Mouse (Mus musculus) midbrain, embryonic 10.5 days (tissue): ENCODE results near the gene Castor1. TPM values are rescaled to one million over a fixed set of nuclear protein-coding genes. Genes with fewer than 3 reads are reported as not detected.

Source experiments
- DNase-seq: peaks from one replicate; pipeline ENCODE4 v3.0.0-alpha.2; 2017; ENCODE audit warnings: low spot score
- H3K27ac ChIP-seq: fragments of 300-500 bp; sonication (generic); replicated peaks from 2 replicates; pipeline ENCODE4 v1.5.1; 2016; ENCODE audit warnings: mild to moderate bottlenecking
- H3K27me3 ChIP-seq: fragments of 300-500 bp; sonication (generic); 2 replicates; pipeline ENCODE4 v1.6.1; 2016; ENCODE audit warnings: low read depth, mild to moderate bottlenecking; ENCODE audit not compliant: poor library complexity, severe bottlenecking
- H3K36me3 ChIP-seq: fragments of 300-500 bp; sonication (generic); 2 replicates; pipeline ENCODE4 v1.6.1; 2016; ENCODE audit warnings: mild to moderate bottlenecking, moderate library complexity
- H3K4me1 ChIP-seq: fragments of 300-500 bp; sonication (generic); 2 replicates; pipeline ENCODE4 v1.6.1; 2016
- H3K4me3 ChIP-seq: fragments of 300-500 bp; sonication (generic); 2 replicates; pipeline ENCODE4 v1.5.1; 2016; ENCODE audit warnings: mild to moderate bottlenecking, moderate library complexity
- H3K9me3 ChIP-seq: fragments of 300-500 bp; sonication (generic); replicated peaks from 2 replicates; pipeline ENCODE4 v1.6.1; 2016; ENCODE audit warnings: mild to moderate bottlenecking
- WGBS: fragments of 180-500 bp; shearing (Covaris S2); methylation state at CpG from one replicate; pipeline ENCODE4 v1.1.7; 2016; 5-methylcytosine and 5-hydroxymethylcytosine counted together
- polyA plus RNA-seq: library from polyadenylated mRNA; unstranded; fragments of >200 nt; fragmentation: Nextera tagmentation; extraction: Ambion mirVana; gene quantifications from 2 replicates; pipeline ENCODE4 v1.2.1, GENCODE M21; 2016

Gene Castor1
- polyA plus RNA-seq, 1 experiment from 2014 or later: 3.4 TPM

- WGBS: 83% methylated on average over 4 of the region's 4 CpGs
- H3K27ac ChIP-seq: no peak overlapping the region
- H3K27me3 ChIP-seq: no peaks in the 10 kb centered on the region
- no peak overlapping the region for H3K4me3 ChIP-seq
- H3K4me1 ChIP-seq: no peaks in the 10 kb centered on the region
- no peaks in the 10 kb centered on the region for H3K9me3 ChIP-seq
- DNase-seq: no peak
- H3K36me3 ChIP-seq: no peaks in the 10 kb centered on the region
Observed at GRCm38 (mm10) chr11:4241180-4241579, 23.2 kb downstream of the Castor1 start.

GRCm38 (mm10) chr11:4246126-4246525 lies 28.1 kb downstream of the Castor1 start:
- H3K27ac ChIP-seq: no peak overlapping the region
- DNase-seq: no peak
- no peaks in the 10 kb centered on the region for H3K36me3 ChIP-seq
- peaks cover 8% of the 10 kb centered on the region; the same call in 1 of the 2 replicates for H3K4me1 ChIP-seq
- H3K9me3 ChIP-seq: no peaks in the 10 kb centered on the region
- no peaks in the 10 kb centered on the region for H3K27me3 ChIP-seq
- H3K4me3 ChIP-seq: no peak overlapping the region
- WGBS: 84% methylated on average over 6 of the region's 6 CpGs

DNA sequence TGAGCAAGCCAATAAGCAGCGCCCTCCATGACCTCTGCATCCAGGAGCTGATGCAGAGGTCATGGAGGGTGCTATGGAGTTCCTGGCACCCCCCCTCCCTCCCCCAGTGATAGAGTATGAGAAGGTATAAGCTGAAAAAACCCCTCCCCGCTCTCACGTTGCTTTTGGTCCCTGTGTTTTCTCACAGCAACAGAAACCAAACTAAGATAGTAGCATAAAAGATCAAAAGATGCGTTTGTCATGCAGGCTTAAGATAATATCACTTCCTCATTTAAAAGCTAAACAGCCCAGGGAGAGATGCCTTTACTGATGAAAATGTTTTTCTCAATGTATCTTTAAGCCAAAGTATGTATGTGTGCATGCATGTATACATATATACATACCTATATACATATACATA lies 28.6 kb downstream of the Castor1 start:
- Histone ChIP-seq H3K9me3 (no peaks in the 10 kb centered on the region), H3K4me1 (peaks cover 8% of the 10 kb centered on the region; the same call in 1 of the 2 replicates), H3K27ac (no peak overlapping the region), H3K36me3 (no peaks in the 10 kb centered on the region), H3K4me3 (no peak overlapping the region), H3K27me3 (no peaks in the 10 kb centered on the region)
- no peak for DNase-seq
- 83% methylated on average over 4 of the region's 4 CpGs for WGBS

DNA sequence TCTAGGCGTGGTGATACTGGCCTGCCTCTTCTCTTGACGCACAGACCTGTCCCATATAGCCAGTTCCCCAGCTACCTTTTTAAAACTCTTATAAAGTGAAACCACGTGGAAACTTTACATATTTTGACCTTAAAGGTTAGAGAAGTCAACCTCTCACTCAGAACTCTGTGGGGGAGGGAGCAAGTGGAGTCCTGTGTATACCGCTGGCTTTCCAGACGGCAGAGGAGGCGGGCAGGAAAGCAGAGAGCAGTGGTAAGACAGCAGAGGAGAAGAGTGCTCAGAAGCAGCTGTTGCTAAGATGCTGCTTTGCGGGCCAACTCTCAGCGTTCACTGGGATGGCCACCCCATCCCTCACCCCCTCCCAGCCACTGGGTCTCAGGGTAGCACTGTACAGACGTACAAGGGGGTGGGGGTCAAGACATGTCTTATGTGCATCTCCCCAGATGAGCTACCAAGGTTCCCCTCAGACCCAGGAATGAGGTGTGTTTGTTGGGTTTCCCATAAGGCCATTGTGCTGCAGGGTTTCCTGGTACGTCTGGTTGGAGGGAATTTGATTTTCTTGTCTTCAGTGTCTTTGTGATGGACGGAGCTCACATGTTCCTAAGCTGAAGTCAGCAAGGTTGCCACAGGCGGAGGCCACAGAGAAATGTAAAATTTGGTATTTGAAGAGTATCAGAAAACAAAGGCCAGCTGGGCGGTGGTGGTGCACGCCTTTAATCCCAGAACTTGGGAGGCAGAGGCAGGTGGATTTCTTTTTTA lies 29.4 kb downstream of the Castor1 start:
- H3K9me3 ChIP-seq: no peaks in the 10 kb centered on the region
- H3K4me1 ChIP-seq: peaks cover 8% of the 10 kb centered on the region; the same call in 1 of the 2 replicates
- H3K36me3 ChIP-seq: no peaks in the 10 kb centered on the region
- no peak overlapping the region for H3K27ac ChIP-seq
- WGBS: 81% methylated on average over 14 of the region's 14 CpGs
- no peaks in the 10 kb centered on the region for H3K27me3 ChIP-seq
- H3K4me3 ChIP-seq: no peak overlapping the region
- no peak for DNase-seq

DNA sequence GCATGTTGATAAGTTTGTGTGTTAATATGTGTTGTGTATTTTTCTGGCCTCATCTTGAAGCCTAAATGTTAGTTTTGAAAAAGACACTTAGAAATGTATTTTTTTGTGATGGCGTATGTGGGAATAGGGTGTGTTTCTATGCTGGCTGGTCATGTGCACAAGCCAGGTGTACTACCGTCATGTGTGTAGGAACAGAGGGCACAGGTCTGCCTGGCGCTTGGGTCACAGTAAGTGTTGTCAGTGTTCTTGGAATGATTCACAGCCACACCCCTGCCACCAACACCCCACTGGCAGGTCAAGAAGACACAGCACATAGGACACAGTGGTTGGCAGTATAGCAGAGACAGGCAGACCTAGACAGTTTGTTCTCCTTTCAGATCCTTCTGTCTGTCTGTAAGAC lies 31.1 kb downstream of the Castor1 start:
- Histone ChIP-seq H3K4me1 (peaks cover 8% of the 10 kb centered on the region; the same call in 1 of the 2 replicates), H3K27ac (no peak overlapping the region), H3K36me3 (no peaks in the 10 kb centered on the region), H3K9me3 (no peaks in the 10 kb centered on the region), H3K4me3 (no peak overlapping the region), H3K27me3 (no peaks in the 10 kb centered on the region)
- 93% methylated on average over 3 of the region's 3 CpGs for WGBS
- no peak for DNase-seq

- H3K27me3 ChIP-seq: no peaks in the 10 kb centered on the region
- H3K9me3 ChIP-seq: no peaks in the 10 kb centered on the region
- H3K4me1 ChIP-seq: peaks cover 8% of the 10 kb centered on the region; the same call in 1 of the 2 replicates
- no peak for DNase-seq
- no peak overlapping the region for H3K4me3 ChIP-seq
- no peaks in the 10 kb centered on the region for H3K36me3 ChIP-seq
- WGBS: 78% methylated on average over 7 of the region's 7 CpGs
- no peak overlapping the region for H3K27ac ChIP-seq
Observed at GRCm38 (mm10) chr11:4250290-4250689, 32.3 kb downstream of the Castor1 start.

- Histone ChIP-seq H3K4me1 (peaks cover 8% of the 10 kb centered on the region; the same call in 1 of the 2 replicates), H3K4me3 (no peak overlapping the region), H3K27me3 (no peaks in the 10 kb centered on the region), H3K9me3 (no peaks in the 10 kb centered on the region), H3K36me3 (no peaks in the 10 kb centered on the region), H3K27ac (0 out of 2 replicates have a peak overlapping the region, but pooled peaks have one; percentile 23)
- 84% methylated on average over 3 of the region's 3 CpGs for WGBS
- DNase-seq: no peak
Observed at GRCm38 (mm10) chr11:4251376-4251775, 33.4 kb downstream of the Castor1 start.

- H3K4me1 ChIP-seq: peaks cover 8% of the 10 kb centered on the region; the same call in 1 of the 2 replicates
- WGBS: 57% methylated on average over 2 of the region's 2 CpGs
- no peak overlapping the region for H3K4me3 ChIP-seq
- DNase-seq: no peak
- H3K9me3 ChIP-seq: no peaks in the 10 kb centered on the region
- H3K27ac ChIP-seq: no peak overlapping the region
- H3K36me3 ChIP-seq: no peaks in the 10 kb centered on the region
- no peaks in the 10 kb centered on the region; the same call in 1 of the 2 replicates for H3K27me3 ChIP-seq
Observed at GRCm38 (mm10) chr11:4252886-4253285, 34.9 kb downstream of the Castor1 start.

DNA sequence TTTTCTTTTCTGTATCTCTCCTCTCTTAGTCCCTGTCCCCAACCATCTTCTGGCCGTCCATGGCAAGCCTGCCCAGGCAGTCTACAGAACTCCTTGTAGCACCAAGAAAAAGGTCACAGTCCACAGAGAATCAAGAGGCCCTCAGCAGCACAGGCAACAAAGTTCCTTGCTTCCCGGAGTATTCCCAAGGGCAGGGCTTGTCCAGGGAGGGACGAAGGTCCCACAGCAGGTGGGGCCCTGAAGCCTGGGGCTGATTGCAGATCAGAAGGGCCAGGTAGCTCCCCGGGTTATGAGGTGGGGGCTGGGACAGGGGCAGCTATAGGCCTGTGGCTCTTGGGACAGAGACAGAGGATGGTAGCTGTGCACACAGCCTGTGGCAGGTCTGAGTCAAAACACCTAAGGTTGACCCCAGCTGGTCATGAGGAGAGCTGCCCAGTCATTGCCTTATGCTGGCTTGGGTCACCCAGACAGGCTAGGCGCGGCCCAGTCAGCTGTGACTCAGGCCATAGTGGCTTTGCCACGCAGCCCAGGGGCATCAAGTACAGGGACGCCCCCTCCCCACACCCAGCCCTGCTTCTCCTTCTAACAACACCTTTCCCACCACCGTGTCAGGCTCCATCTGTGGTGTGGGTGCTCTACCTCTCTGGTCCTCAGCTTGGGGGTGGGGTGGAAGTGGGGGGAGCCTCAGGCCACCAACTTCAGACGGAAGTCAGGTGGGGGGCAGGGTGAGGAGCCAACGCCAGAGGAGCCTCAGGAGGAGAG lies 39.0 kb downstream of the Castor1 start, which contains the start of gene Lif:
Gene Lif, plus strand, starts transcription at position 712 of the 762 bp plus-strand sequence.
- 66% methylated on average over 11 of the region's 11 CpGs for WGBS

DNA sequence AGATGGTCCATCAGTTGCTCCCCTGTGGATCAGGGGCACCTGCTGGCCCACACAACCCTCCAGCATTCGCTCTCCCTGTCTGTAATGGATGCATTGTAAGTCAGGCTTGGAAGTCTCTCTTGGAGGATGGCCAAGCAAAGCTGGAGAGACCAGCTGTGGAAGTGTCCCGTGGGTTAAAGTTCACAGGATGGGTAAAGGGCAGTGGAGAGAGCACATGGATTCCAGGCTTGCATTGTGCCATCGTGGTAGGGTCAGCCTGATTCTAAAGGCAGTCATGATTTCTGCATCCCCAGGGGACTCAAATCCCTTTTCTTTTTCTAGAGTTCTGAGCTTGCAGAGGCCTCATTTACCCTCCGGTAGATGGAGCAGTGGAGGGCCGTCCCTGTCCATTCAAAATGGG lies 39.7 kb downstream of the Castor1 start:
- Histone ChIP-seq H3K27ac (no peak overlapping the region), H3K4me3 (no peak overlapping the region), H3K4me1 (peaks cover 22% of the 10 kb centered on the region), H3K27me3 (peaks cover 23% of the 10 kb centered on the region), H3K36me3 (no peaks in the 10 kb centered on the region), H3K9me3 (no peaks in the 10 kb centered on the region)
- 65% methylated on average over 5 of the region's 5 CpGs for WGBS
- DNase-seq: no peak

More for the DNA sequence above, 39.0 kb downstream of the Castor1 start, which contains the start of gene Lif:
- peaks cover 20% of the 10 kb centered on the region for H3K4me1 ChIP-seq
- H3K27ac ChIP-seq: no peak within 1 kb of the TSS
- H3K9me3 ChIP-seq: no peaks in the 10 kb centered on the region
- no peak within 1 kb of the TSS for H3K4me3 ChIP-seq
- no peak for DNase-seq
- H3K36me3 ChIP-seq: no peaks in the 10 kb centered on the region
- H3K27me3 ChIP-seq: peaks cover 16% of the 10 kb centered on the region

DNA sequence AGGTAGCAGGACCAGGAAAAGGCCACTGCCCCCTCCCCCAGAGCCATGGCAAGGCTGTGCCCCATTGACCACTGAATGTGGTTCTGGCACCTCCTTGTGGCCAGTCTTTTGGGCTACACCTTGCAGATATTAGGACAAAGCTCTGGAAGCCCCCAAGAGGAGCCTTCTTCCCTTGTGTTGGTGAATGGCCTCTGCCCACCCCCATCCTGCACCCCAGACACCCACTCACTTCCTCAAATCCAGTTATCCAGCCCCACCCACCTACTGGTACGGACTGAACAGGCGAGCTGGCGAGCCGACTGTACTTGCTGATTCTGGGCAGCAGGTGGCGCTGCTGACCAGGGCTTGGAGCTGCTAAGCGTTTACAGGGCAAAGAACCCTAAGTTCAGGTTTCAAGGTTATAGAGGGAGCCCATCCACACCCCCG lies 40.6 kb downstream of the Castor1 start:
- peaks cover 29% of the 10 kb centered on the region for H3K4me1 ChIP-seq
- WGBS: 1% methylated on average over 7 of the region's 7 CpGs
- H3K27me3 ChIP-seq: peaks cover 32% of the 10 kb centered on the region
- peak overlapping the region; percentile 39 for H3K4me3 ChIP-seq
- no peaks in the 10 kb centered on the region for H3K9me3 ChIP-seq
- H3K27ac ChIP-seq: peak overlapping the region; percentile 30; the same call in 1 of the 2 replicates
- peak; percentile 81 for DNase-seq
- H3K36me3 ChIP-seq: no peaks in the 10 kb centered on the region

GRCm38 (mm10) chr11:4260463-4261187 lies 42.6 kb downstream of the Castor1 start:
- H3K27ac ChIP-seq: peak overlapping the region; percentile 28; the same call in 1 of the 2 replicates
- WGBS: 76% methylated on average over 14 of the region's 14 CpGs
- H3K4me1 ChIP-seq: peaks cover 29% of the 10 kb centered on the region
- H3K9me3 ChIP-seq: no peaks in the 10 kb centered on the region
- DNase-seq: no peak
- H3K27me3 ChIP-seq: peaks cover 51% of the 10 kb centered on the region
- H3K4me3 ChIP-seq: no peak overlapping the region
- no peaks in the 10 kb centered on the region for H3K36me3 ChIP-seq
